In genomic region chr19:9137159-9137558, GRCm38 (mm10) we compare ENCODE assay signal across 30 mouse cellular contexts. TPM values are rescaled to one million over a fixed set of nuclear protein-coding genes. Genes with fewer than 3 reads are reported as not detected.
"Had no signal": no experiment of that assay in that cellular context is flagged by ENCODE, and none has a peak within 500 bp of the region (broad histone marks: within the 10 kb centered on the region; RNA-seq: fewer than 3 reads in every experiment).

No protein-coding gene starts in this region.

- H3K9me3 ChIP-seq: intestine, embryonic 15.5 days; kidney, embryonic 15.5 days; megakaryocyte, embryonic 14.5 days; midbrain, embryonic 10.5 days; midbrain, embryonic 13.5 days; neural tube, embryonic 13.5 days; stomach, embryonic 15.5 days had no signal

- H3K9ac ChIP-seq: intestine, embryonic 15.5 days; kidney, embryonic 15.5 days; liver, embryonic 14.5 days; midbrain, embryonic 13.5 days; neural tube, embryonic 13.5 days; stomach, embryonic 15.5 days had no signal

- H3K27me3 ChIP-seq: intestine, embryonic 15.5 days; kidney, embryonic 15.5 days; midbrain, embryonic 13.5 days; neural tube, embryonic 13.5 days; stomach, embryonic 15.5 days had no signal

- H3K27ac ChIP-seq: intestine, embryonic 15.5 days; kidney, embryonic 15.5 days; left cerebral cortex, adult 2 months; liver, embryonic 14.5 days; midbrain, embryonic 10.5 days; midbrain, embryonic 13.5 days; neural tube, embryonic 13.5 days; stomach, embryonic 15.5 days had no signal

- H3K4me3 ChIP-seq: intestine, embryonic 15.5 days; kidney, embryonic 15.5 days; left cerebral cortex, adult 2 months; megakaryocyte, embryonic 14.5 days; midbrain, embryonic 10.5 days; midbrain, embryonic 13.5 days; myocyte; neural tube, embryonic 13.5 days; stomach, embryonic 15.5 days had no signal

- H3K36me3 ChIP-seq: intestine, embryonic 15.5 days; kidney, embryonic 15.5 days; midbrain, embryonic 13.5 days; neural tube, embryonic 13.5 days; stomach, embryonic 15.5 days had no signal

- DNase-seq: kidney, adult 11 months; kidney, adult 8-10 months; kidney, postnatal 10 days; kidney, postnatal 36 days; layer of hippocampus, adult 9-11 months; lung, adult 2 months; lung, postnatal 14 days; lung, postnatal 4 days; retina, postnatal 1 day; right cerebral cortex, postnatal 25 days; spleen, adult 18-20 months; thymus, postnatal 25 days had no signal

- ATAC-seq: intestine, embryonic 15.5 days; midbrain, embryonic 13.5 days; midbrain, embryonic 16.5 days had no signal

- H3K4me1 ChIP-seq: stomach, embryonic 15.5 days had no signal

- H3K4me2 ChIP-seq: intestine, embryonic 15.5 days; kidney, embryonic 15.5 days; midbrain, embryonic 13.5 days; neural tube, embryonic 13.5 days; stomach, embryonic 15.5 days had no signal

RNA-seq across cellular contexts. Expression of gene Scgb1a1, which starts 49.4 kb away (rescaled TPM):
- total RNA-seq: layer of hippocampus, postnatal 25 days; left cerebral cortex, adult 2 months; left cerebral cortex, postnatal 10 days; left cerebral cortex, postnatal 36 days; monocyte, adult 5-6 weeks; neutrophil, adult 5-6 weeks had no signal
- polyA plus RNA-seq: intestine, embryonic 15.5 days; kidney, embryonic 15.5 days; limb, embryonic 11.5 days; limb, embryonic 14.5 days; liver, embryonic 14.5 days; midbrain, embryonic 10.5 days; midbrain, embryonic 13.5 days; midbrain, embryonic 16.5 days; myocyte; neural tube, embryonic 13.5 days; stomach, embryonic 15.5 days had no signal
